Mouse (Mus musculus) MEL (cell line): ENCODE data around the gene Zkscan7. TPM values are rescaled to one million over a fixed set of nuclear protein-coding genes. Genes with fewer than 3 reads are reported as not detected.

Source experiments
- DNase-seq: peaks from one replicate; pipeline ENCODE4 v3.0.0; 2011; ENCODE audit warnings: low read depth, low spot score
- H3K27ac ChIP-seq: 2 replicates; pipeline ENCODE4 v1.5.1; 2012; ENCODE audit warnings: low read depth, mild to moderate bottlenecking, control low read depth, low read length, moderate library complexity; ENCODE audit not compliant: control insufficient read depth
- H3K27me3 ChIP-seq, 2 experiments: fragments of 150-350 bp in 1 of 2; sonication (generic) in 1 of 2; 2 replicates each; pipeline ENCODE4 v1.6.1; 2012; ENCODE audit warnings: low read length in 2 of 2, mild to moderate bottlenecking in 2 of 2, improper control_type of control experiment in 1 of 2, moderate library complexity in 1 of 2; ENCODE audit not compliant: insufficient read depth in 2 of 2, control insufficient read depth in 1 of 2
- H3K36me3 ChIP-seq, 2 experiments: 2 replicates each; pipeline ENCODE4 v1.6.1; 2012 to 2014; ENCODE audit warnings: low read length in 2 of 2, improper control_type of control experiment in 1 of 2, inconsistent platforms in 1 of 2, mild to moderate bottlenecking in 1 of 2; ENCODE audit not compliant: insufficient read depth in 2 of 2, control insufficient read depth in 1 of 2
- H3K4me1 ChIP-seq, 2 experiments: fragments of 150-350 bp in 1 of 2; sonication (generic) in 1 of 2; 2 replicates each; pipeline ENCODE4 v1.6.1; 2012; ENCODE audit warnings: low read length in 2 of 2, improper control_type of control experiment in 1 of 2, mild to moderate bottlenecking in 1 of 2; ENCODE audit not compliant: insufficient read depth in 2 of 2, control insufficient read depth in 1 of 2
- H3K4me3 ChIP-seq, 2 experiments: fragments of 150-350 bp in 1 of 2; sonication (generic) in 1 of 2; 2 replicates each; pipeline ENCODE4 v1.5.1; 2012; ENCODE audit warnings: low read depth in 2 of 2, low read length in 2 of 2, mild to moderate bottlenecking in 2 of 2, moderate library complexity in 2 of 2, control low read depth in 1 of 2, improper control_type of control experiment in 1 of 2; ENCODE audit not compliant: control insufficient read depth in 1 of 2, insufficient read depth in 1 of 2
- H3K79me2 ChIP-seq: 2 replicates; pipeline ENCODE4 v1.6.1; 2012; ENCODE audit warnings: mild to moderate bottlenecking, low read length, moderate library complexity; ENCODE audit not compliant: control insufficient read depth, poor library complexity, insufficient read depth
- H3K9ac ChIP-seq: 2 replicates; pipeline ENCODE4 v1.6.1; 2012; ENCODE audit warnings: low read depth, mild to moderate bottlenecking, control low read depth, low read length, moderate library complexity; ENCODE audit not compliant: control insufficient read depth, poor library complexity, severe bottlenecking
- H3K9me3 ChIP-seq: fragments of 150-350 bp; sonication (generic); replicated peaks from 2 replicates; pipeline ENCODE4 v1.6.1; 2012; ENCODE audit warnings: mild to moderate bottlenecking, low read length, improper control_type of control experiment, moderate library complexity; ENCODE audit not compliant: insufficient read depth
- CHD1 ChIP-seq: IDR thresholded peaks from 2 replicates; pipeline ENCODE4 v1.6.1; 2012; ENCODE audit warnings: low read depth, mild to moderate bottlenecking, inconsistent platforms, low read length, improper control_type of control experiment
- CHD2 ChIP-seq: IDR thresholded peaks from 2 replicates; pipeline ENCODE4 v1.6.1; 2011; ENCODE audit warnings: low read length, improper control_type of control experiment
- ELF1 ChIP-seq: IDR thresholded peaks from 2 replicates; pipeline ENCODE4 v1.6.1; 2014; ENCODE audit warnings: low read depth, mild to moderate bottlenecking, inconsistent platforms, low read length, improper control_type of control experiment, moderate library complexity
- GABPA ChIP-seq: IDR thresholded peaks from 2 replicates; pipeline ENCODE4 v1.6.1; 2012; ENCODE audit warnings: low read depth, mild to moderate bottlenecking, inconsistent platforms, low read length, improper control_type of control experiment, moderate library complexity
- GATA1 ChIP-seq: IDR thresholded peaks from 2 replicates; pipeline ENCODE4 v1.6.1; 2011; ENCODE audit warnings: low read depth, low read length, improper control_type of control experiment
- KAT2A ChIP-seq: conservative IDR thresholded peaks from 2 replicates; pipeline ENCODE4 v1.6.1; 2012; ENCODE audit warnings: low read depth, low read length, improper control_type of control experiment, inconsistent platforms
- MAZ ChIP-seq: IDR thresholded peaks from 2 replicates; pipeline ENCODE4 v1.6.1; 2012; ENCODE audit warnings: low read depth, mild to moderate bottlenecking, inconsistent platforms, low read length, improper control_type of control experiment
- MEF2A ChIP-seq: IDR thresholded peaks from 2 replicates; pipeline ENCODE4 v1.6.1; 2014; ENCODE audit warnings: low read depth, mild to moderate bottlenecking, inconsistent platforms, low read length, improper control_type of control experiment; ENCODE audit not compliant: poor library complexity, insufficient replicate concordance, severe bottlenecking; ENCODE audit errors: extremely low read depth
- MYB ChIP-seq: IDR thresholded peaks from 2 replicates; pipeline ENCODE4 v1.6.1; 2011; ENCODE audit warnings: mild to moderate bottlenecking, low read depth, low read length, improper control_type of control experiment
- MYC ChIP-seq: IDR thresholded peaks from 2 replicates; pipeline ENCODE4 v1.6.1; 2011; ENCODE audit warnings: low read depth, mild to moderate bottlenecking, low read length, improper control_type of control experiment, moderate library complexity
- NELFE ChIP-seq: IDR thresholded peaks from 2 replicates; pipeline ENCODE4 v1.6.1; 2011; ENCODE audit warnings: low read depth, low read length, improper control_type of control experiment
- NRF1 ChIP-seq: IDR thresholded peaks from 2 replicates; pipeline ENCODE4 v1.6.1; 2014; ENCODE audit warnings: low read depth, mild to moderate bottlenecking, inconsistent platforms, low read length, improper control_type of control experiment, moderate library complexity; ENCODE audit not compliant: poor library complexity, insufficient read depth, severe bottlenecking
- POLR2AphosphoS2 ChIP-seq: IDR thresholded peaks from 2 replicates; pipeline ENCODE4 v1.6.1; 2011; ENCODE audit warnings: low read length, improper control_type of control experiment
- POLR2AphosphoS5 ChIP-seq: IDR thresholded peaks from 2 replicates; pipeline ENCODE4 v1.6.1; 2012; ENCODE audit warnings: low read depth, borderline replicate concordance, mild to moderate bottlenecking, inconsistent platforms, low read length, moderate library complexity, mixed read lengths
- RAD21 ChIP-seq: IDR thresholded peaks from 2 replicates; pipeline ENCODE4 v1.6.1; 2011; ENCODE audit warnings: mild to moderate bottlenecking, low read depth, low read length, improper control_type of control experiment
- TAL1 ChIP-seq: IDR thresholded peaks from 2 replicates; pipeline ENCODE4 v1.6.1; 2012; ENCODE audit warnings: mild to moderate bottlenecking, inconsistent platforms, low read length, moderate library complexity, mixed read lengths
- TCF12 ChIP-seq: IDR thresholded peaks from 2 replicates; pipeline ENCODE4 v1.6.1; 2014; ENCODE audit warnings: low read depth, mild to moderate bottlenecking, inconsistent platforms, low read length, improper control_type of control experiment, moderate library complexity
- UBTF ChIP-seq: IDR thresholded peaks from 2 replicates; pipeline ENCODE4 v1.6.1; 2012; ENCODE audit warnings: low read depth, mild to moderate bottlenecking, inconsistent platforms, low read length, improper control_type of control experiment, moderate library complexity, borderline replicate concordance; ENCODE audit not compliant: insufficient read depth
- USF1 ChIP-seq: IDR thresholded peaks from 2 replicates; pipeline ENCODE4 v1.6.1; 2014; ENCODE audit warnings: low read depth, mild to moderate bottlenecking, inconsistent platforms, low read length, improper control_type of control experiment, moderate library complexity
- polyA plus RNA-seq, 2 experiments: library from polyadenylated mRNA; stranded (reverse) in 1 of 2; unstranded in 1 of 2; fragments of >175 nt in 1 of 2; fragments of >200 nt in 1 of 2; gene quantifications; 2 replicates each; pipeline versions ENCODE4 v1.2.1 to v1.2.4; 2012; ENCODE audit warnings: low replicate concordance in 2 of 2, low read depth in 1 of 2; ENCODE audit not compliant: insufficient read length in 2 of 2, insufficient read depth in 1 of 2, missing spikeins in 1 of 2
- total RNA-seq: library from RNA; depleted of rRNA; stranded (reverse); fragments of 300-350 nt; gene quantifications from 2 replicates; pipeline ENCODE4 v1.2.3, GENCODE M21; 2012

Gene Zkscan7
- total and polyA plus RNA-seq, 3 experiments: 0.85 to 1.3 TPM; not detected in 1

DNA sequence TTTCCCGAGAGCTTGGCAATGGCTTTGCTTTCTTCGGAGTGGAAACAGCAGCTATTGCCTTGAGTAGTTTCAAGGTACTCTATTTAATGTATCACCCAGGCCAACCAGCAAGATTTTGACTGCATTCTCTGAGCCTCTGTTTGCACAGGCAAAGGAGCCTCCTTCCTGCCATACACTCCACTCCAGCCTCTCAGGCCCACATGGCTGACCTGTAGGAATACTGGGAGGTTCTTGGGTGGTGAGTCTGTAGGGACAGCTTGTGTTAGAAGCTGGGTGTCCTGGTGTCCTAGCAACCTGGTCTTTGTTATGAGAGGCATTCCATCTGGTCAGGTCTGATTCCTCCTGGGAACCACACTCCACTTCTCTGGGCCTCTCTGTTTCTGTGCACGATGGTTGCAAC, 41.7 kb upstream of the Zkscan7 start, which contains the start of gene Gm35549:
TSS of gene Gm35549 (minus strand) at position 276 of the 400 bp plus-strand sequence.
- Histone ChIP-seq H3K27me3 (no peaks in the 10 kb centered on the region), H3K9ac (no peak within 1 kb of the TSS), H3K4me3 (no peak within 1 kb of the TSS), H3K79me2 (no peaks in the 10 kb centered on the region), H3K36me3 (no peaks in the 10 kb centered on the region), H3K9me3 (no peaks in the 10 kb centered on the region), H3K27ac (no peak within 1 kb of the TSS), H3K4me1 (no peaks in the 10 kb centered on the region)
- TF ChIP-seq POLR2AphosphoS5: no peak
- no peak for TF ChIP-seq USF1
- no peak for TF ChIP-seq CHD2
- no peak for TF ChIP-seq ELF1
- no peak for TF ChIP-seq KAT2A
- TF ChIP-seq GABPA: no peak
- no peak for TF ChIP-seq TCF12
- TF ChIP-seq MYC: no peak
- no peak for TF ChIP-seq POLR2AphosphoS2
- no peak for TF ChIP-seq UBTF
- no peak for TF ChIP-seq MYB
- no peak for DNase-seq

DNA sequence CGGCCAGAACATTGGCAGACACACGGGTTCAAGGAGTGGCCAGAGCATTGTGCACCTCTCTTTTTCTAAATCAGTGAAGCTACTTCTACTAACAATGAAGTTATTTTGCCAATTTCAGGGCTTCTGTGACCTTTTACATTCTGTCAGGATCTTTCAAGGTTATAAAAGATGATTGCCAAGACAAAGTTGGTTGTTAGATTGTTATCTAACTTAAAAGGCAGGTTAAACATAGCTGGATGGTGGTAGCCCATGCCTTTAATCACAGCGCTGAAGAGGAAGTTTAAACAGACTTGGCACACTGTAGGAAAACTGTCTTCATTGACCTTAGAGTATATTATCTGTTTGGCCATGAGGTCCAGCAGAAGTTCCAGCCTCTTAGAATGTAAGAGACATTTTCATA, 39.9 kb upstream of the Zkscan7 start:
- Histone ChIP-seq H3K4me3 (no peak overlapping the region), H3K36me3 (peaks cover 0 to 2% of the 10 kb centered on the region in 2 experiments; a peak in 1 of 4 replicates), H3K4me1 (no peaks in the 10 kb centered on the region), H3K79me2 (no peaks in the 10 kb centered on the region), H3K27ac (no peak overlapping the region), H3K9ac (no peak overlapping the region), H3K9me3 (no peaks in the 10 kb centered on the region)
- no peak for DNase-seq
- TF ChIP-seq MEF2A (no peak), POLR2AphosphoS2 (no peak), CHD1 (no peak), USF1 (no peak), MYB (no peak), POLR2AphosphoS5 (no peak), RAD21 (no peak), NRF1 (no peak), TAL1 (no peak), NELFE (no peak), TCF12 (no peak), GATA1 (no peak), MAZ (no peak)
- TF ChIP-seq, all 39 proteins: peak for 0
- H3K27me3 ChIP-seq: no peaks in the 10 kb centered on the region
